Mouse (Mus musculus): ENCODE data around the gene Pheta1. TPM values are rescaled to one million over a fixed set of nuclear protein-coding genes. Genes with fewer than 3 reads are reported as not detected.
A peak's percentile ranks its signal among the peaks of the same experiment; 100 is the strongest.

Pheta1 gene
- total RNA-seq, 1 experiment from 2014 or later, result 2.0 TPM

- ATAC-seq (replicated peaks; ENCODE audit: insufficient number of reproducible peaks, low FRiP score, low TSS enrichment, poor library complexity, severe bottlenecking), result no peak
Measured at GRCm38 (mm10) chr5:121822786-121823505, 25.8 kb upstream of the Pheta1 start.

- ATAC-seq (replicated peaks; ENCODE audit: insufficient number of reproducible peaks, low FRiP score, low TSS enrichment, poor library complexity, severe bottlenecking), result no peak
Measured at GRCm38 (mm10) chr5:121823668-121824067, 25.1 kb upstream of the Pheta1 start.

GRCm38 (mm10) chr5:121824121-121824520, 24.7 kb upstream of the Pheta1 start:
- peak; percentile 85 for ATAC-seq (replicated peaks; ENCODE audit: insufficient number of reproducible peaks, low FRiP score, low TSS enrichment, poor library complexity, severe bottlenecking)

GRCm38 (mm10) chr5:121825606-121826005, 23.2 kb upstream of the Pheta1 start:
- no peak for ATAC-seq (replicated peaks; ENCODE audit: insufficient number of reproducible peaks, low FRiP score, low TSS enrichment, poor library complexity, severe bottlenecking)

- no peak for ATAC-seq (replicated peaks; ENCODE audit: insufficient number of reproducible peaks, low FRiP score, low TSS enrichment, poor library complexity, severe bottlenecking)
Measured at GRCm38 (mm10) chr5:121827876-121828275, 20.9 kb upstream of the Pheta1 start.

- no peak for ATAC-seq (replicated peaks; ENCODE audit: insufficient number of reproducible peaks, low FRiP score, low TSS enrichment, poor library complexity, severe bottlenecking)
Measured at GRCm38 (mm10) chr5:121828491-121829432, 20.0 kb upstream of the Pheta1 start.

GRCm38 (mm10) chr5:121831002-121831601, 17.7 kb upstream of the Pheta1 start:
- ATAC-seq (replicated peaks; ENCODE audit: insufficient number of reproducible peaks, low FRiP score, low TSS enrichment, poor library complexity, severe bottlenecking), result no peak

GRCm38 (mm10) chr5:121832376-121833155, 16.2 kb upstream of the Pheta1 start:
- ATAC-seq (replicated peaks; ENCODE audit: insufficient number of reproducible peaks, low FRiP score, low TSS enrichment, poor library complexity, severe bottlenecking), result no peak

- ATAC-seq (replicated peaks; ENCODE audit: insufficient number of reproducible peaks, low FRiP score, low TSS enrichment, poor library complexity, severe bottlenecking), result no peak
Measured at GRCm38 (mm10) chr5:121833159-121833558, 15.6 kb upstream of the Pheta1 start.

GRCm38 (mm10) chr5:121833572-121834240, 15.1 kb upstream of the Pheta1 start:
- ATAC-seq (replicated peaks; ENCODE audit: insufficient number of reproducible peaks, low FRiP score, low TSS enrichment, poor library complexity, severe bottlenecking), result no peak

GRCm38 (mm10) chr5:121834241-121834606, 14.6 kb upstream of the Pheta1 start:
- no peak for ATAC-seq (replicated peaks; ENCODE audit: insufficient number of reproducible peaks, low FRiP score, low TSS enrichment, poor library complexity, severe bottlenecking)

GRCm38 (mm10) chr5:121834991-121835747, 13.6 kb upstream of the Pheta1 start:
- ATAC-seq (replicated peaks; ENCODE audit: insufficient number of reproducible peaks, low FRiP score, low TSS enrichment, poor library complexity, severe bottlenecking), result no peak

- peak; percentile 36 for ATAC-seq (replicated peaks; ENCODE audit: insufficient number of reproducible peaks, low FRiP score, low TSS enrichment, poor library complexity, severe bottlenecking)
Measured at GRCm38 (mm10) chr5:121835949-121836691, 12.7 kb upstream of the Pheta1 start.

- ATAC-seq (replicated peaks; ENCODE audit: insufficient number of reproducible peaks, low FRiP score, low TSS enrichment, poor library complexity, severe bottlenecking), result peak; percentile 51
Measured at GRCm38 (mm10) chr5:121836692-121837415, 11.9 kb upstream of the Pheta1 start.

GRCm38 (mm10) chr5:121837441-121838340, 11.1 kb upstream of the Pheta1 start, which contains the start of gene Sh2b3:
Gene Sh2b3, minus strand, starts transcription at chr5:121837646.
- 0 out of 2 replicates have a peak, but pooled peaks have one; percentile 0 for ATAC-seq (replicated peaks; ENCODE audit: insufficient number of reproducible peaks, low FRiP score, low TSS enrichment, poor library complexity, severe bottlenecking)

Measured in monocyte, adult 5-6 weeks (primary cell).